Mouse (Mus musculus) frontal cortex, adult (tissue): Measurements from ENCODE around the gene Tbc1d22a.
A peak's percentile ranks its signal among the peaks of the same experiment; 100 is the strongest.
"Not testable (repeated sequence)": the region's sequence is repeated elsewhere in the genome, so short reads cannot be mapped to it uniquely, and the experiment has no call there.

Experiments used
- ATAC-seq: cut with Nextera tagmentation; 2 replicates; pipeline ENCODE4 v1.9.2; 2017; ENCODE audit warnings: mild to moderate bottlenecking, moderate library complexity, mixed read lengths; ENCODE audit not compliant: low TSS enrichment

The Tbc1d22a gene

GRCm38 (mm10) chr15:86202640-86203039 is 11.6 kb upstream of the Tbc1d22a start:
- ATAC-seq = no peak

GRCm38 (mm10) chr15:86203292-86203793 is 10.9 kb upstream of the Tbc1d22a start:
- no peak for ATAC-seq

GRCm38 (mm10) chr15:86203942-86204561 is 10.2 kb upstream of the Tbc1d22a start:
- no peak for ATAC-seq

GRCm38 (mm10) chr15:86205300-86205699 is 9.0 kb upstream of the Tbc1d22a start:
- no peak for ATAC-seq

GRCm38 (mm10) chr15:86206385-86206784 is 7.9 kb upstream of the Tbc1d22a start:
- ATAC-seq = no peak

GRCm38 (mm10) chr15:86212193-86212592 is 2.1 kb upstream of the Tbc1d22a start:
- not testable (repeated sequence) for ATAC-seq

- peak; percentile 14 for ATAC-seq
Measured at GRCm38 (mm10) chr15:86214549-86215201, 416 bp downstream of the Tbc1d22a start.

GRCm38 (mm10) chr15:86216641-86217040 is 2.4 kb downstream of the Tbc1d22a start:
- not testable (repeated sequence) for ATAC-seq

- ATAC-seq = peak; percentile 75
Measured at GRCm38 (mm10) chr15:86219534-86220228, 5.4 kb downstream of the Tbc1d22a start.

- ATAC-seq = no peak
Measured at GRCm38 (mm10) chr15:86220229-86220630, 6.0 kb downstream of the Tbc1d22a start.

- no peak for ATAC-seq
Measured at GRCm38 (mm10) chr15:86220715-86221114, 6.5 kb downstream of the Tbc1d22a start.

- no peak for ATAC-seq
Measured at GRCm38 (mm10) chr15:86221369-86221768, 7.1 kb downstream of the Tbc1d22a start.

GRCm38 (mm10) chr15:86221901-86222300 is 7.6 kb downstream of the Tbc1d22a start:
- not testable (repeated sequence) for ATAC-seq

GRCm38 (mm10) chr15:86224972-86225551 is 10.8 kb downstream of the Tbc1d22a start:
- ATAC-seq = peak; percentile 83

- ATAC-seq = no peak
Measured at GRCm38 (mm10) chr15:86226221-86226620, 12.0 kb downstream of the Tbc1d22a start.

GRCm38 (mm10) chr15:86226968-86227367 is 12.7 kb downstream of the Tbc1d22a start:
- ATAC-seq = no peak

GRCm38 (mm10) chr15:86228186-86228585 is 13.9 kb downstream of the Tbc1d22a start:
- ATAC-seq = no peak; the same call in 1 of the 2 replicates

- ATAC-seq = no peak
Measured at GRCm38 (mm10) chr15:86229088-86229487, 14.8 kb downstream of the Tbc1d22a start.

GRCm38 (mm10) chr15:86229623-86230022 is 15.4 kb downstream of the Tbc1d22a start:
- ATAC-seq = no peak

GRCm38 (mm10) chr15:86231170-86231569 is 16.9 kb downstream of the Tbc1d22a start:
- ATAC-seq = no peak

- no peak for ATAC-seq
Measured at GRCm38 (mm10) chr15:86231831-86232512, 17.7 kb downstream of the Tbc1d22a start.

- no peak for ATAC-seq
Measured at GRCm38 (mm10) chr15:86234001-86234400, 19.7 kb downstream of the Tbc1d22a start.
